Mouse (Mus musculus) ES-E14 (cell line): ENCODE measurements around the gene Cmip.

Experiments used
- CHD2 ChIP-seq: IDR thresholded peaks from 2 replicates; pipeline ENCODE4 v1.6.1; 2014; ENCODE audit warnings: mild to moderate bottlenecking, low read depth, low read length, inconsistent platforms
- HCFC1 ChIP-seq: IDR thresholded peaks from 2 replicates; pipeline ENCODE4 v1.6.1; 2012; ENCODE audit warnings: low read length, inconsistent platforms, borderline replicate concordance; ENCODE audit not compliant: insufficient read depth
- MAFK ChIP-seq: IDR thresholded peaks from 2 replicates; pipeline ENCODE4 v1.6.1; 2014; ENCODE audit warnings: mild to moderate bottlenecking, low read depth, low read length, inconsistent platforms; ENCODE audit not compliant: insufficient read depth
- ZC3H11A ChIP-seq: IDR thresholded peaks from 2 replicates; pipeline ENCODE4 v1.6.1; 2012; ENCODE audit warnings: low read depth, mild to moderate bottlenecking, inconsistent platforms, low read length, borderline replicate concordance
- ZNF384 ChIP-seq: IDR thresholded peaks from 2 replicates; pipeline ENCODE4 v1.6.1; 2012; ENCODE audit warnings: low read depth, low read length, inconsistent platforms

DNA sequence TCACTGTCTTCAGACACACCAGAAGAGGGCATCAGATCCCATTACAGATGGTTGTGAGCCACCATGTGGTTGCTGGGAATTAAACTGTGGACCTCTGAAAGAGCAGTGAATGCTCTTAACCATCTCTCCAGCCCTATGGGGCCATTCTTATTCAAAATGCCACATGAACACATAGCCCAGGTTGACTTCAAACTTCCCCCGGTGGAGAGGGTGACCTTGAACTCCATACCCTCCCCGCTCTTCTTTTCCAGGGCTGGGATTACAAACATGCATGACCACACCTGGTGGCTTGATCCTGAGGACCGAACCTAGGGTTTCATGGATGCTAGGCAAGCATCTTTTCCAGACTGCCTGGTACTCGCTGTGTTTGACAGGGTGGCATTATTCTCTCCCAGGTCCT lies 20.3 kb upstream of the Cmip start:
- TF ChIP-seq ZC3H11A, result no peak
- no peak for TF ChIP-seq MAFK
- TF ChIP-seq ZNF384, result no peak
- no peak for TF ChIP-seq CHD2
- TF ChIP-seq HCFC1, result no peak
